Mouse (Mus musculus) heart, postnatal 14 days (tissue): ENCODE measurements at regions not wholly inside any gene's neighbourhood (a gene's known extent, or its start where the extent isn't known, plus 50 kb on each side); places are given as distances from the start of the nearest gene placed in this dataset.
A peak's percentile ranks its signal among the peaks of the same experiment; 100 is the strongest.

Experiments used
- DNase-seq, 2 experiments: peaks; one replicate each; pipeline ENCODE4 v3.0.0; 2021 to 2022
- intact Hi-C: fragments of 180-260 bp; cut with DNase I; formaldehyde crosslinking; loops from one replicate; pipeline ENCODE4 v1.15.1; 2025

- no peak for DNase-seq
- intact Hi-C loops = no loop called here
Measured at GRCm38 (mm10) chr15:60111885-60112284, 95.5 kb upstream of the 4933412E24Rik start.

GRCm38 (mm10) chr15:60111046-60111445 lies 94.6 kb upstream of the 4933412E24Rik start:
- intact Hi-C loops = no loop called here
- DNase-seq = no peak

- intact Hi-C loops = no loop called here
- DNase-seq = no peak
Measured at GRCm38 (mm10) chr15:60104126-60104525, 87.7 kb upstream of the 4933412E24Rik start.

DNA sequence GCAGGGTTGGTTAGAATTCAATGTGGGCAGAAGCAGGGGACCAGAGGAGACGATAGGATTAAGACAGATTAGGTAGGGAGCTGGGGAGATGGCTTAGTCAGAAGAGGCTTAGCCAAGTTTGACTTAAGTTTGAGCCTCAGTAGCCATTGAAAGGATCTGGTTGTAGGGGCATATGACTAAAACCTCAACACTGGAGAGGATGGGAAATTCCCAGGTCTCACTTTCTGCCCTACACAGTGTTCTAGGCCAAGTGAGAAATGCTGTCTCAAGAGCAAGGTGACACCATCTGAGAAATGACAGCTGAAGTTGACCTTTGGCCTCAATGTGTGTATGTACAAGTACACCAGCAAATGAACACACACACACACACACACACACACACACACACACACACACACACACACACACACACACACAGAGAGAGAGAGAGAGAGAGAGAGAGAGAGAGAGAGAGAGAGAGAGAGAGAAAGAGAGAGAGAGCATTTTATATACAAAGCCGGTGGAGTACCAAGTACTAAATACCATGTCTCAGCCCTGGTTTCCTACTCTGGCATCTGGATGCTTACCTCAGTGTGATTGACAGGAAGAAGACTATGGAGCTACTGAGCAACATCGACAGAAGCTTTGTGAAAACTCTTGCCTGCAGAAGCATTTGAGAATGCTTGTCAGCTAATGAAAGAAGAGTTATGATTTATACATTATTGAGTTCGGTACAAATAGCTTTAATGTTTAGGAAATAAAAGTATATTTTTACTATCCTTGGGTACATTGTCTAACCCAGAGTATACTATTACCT lies 85.3 kb upstream of the 4933412E24Rik start:
- intact Hi-C loops = no loop called here
- DNase-seq = no peak

DNA sequence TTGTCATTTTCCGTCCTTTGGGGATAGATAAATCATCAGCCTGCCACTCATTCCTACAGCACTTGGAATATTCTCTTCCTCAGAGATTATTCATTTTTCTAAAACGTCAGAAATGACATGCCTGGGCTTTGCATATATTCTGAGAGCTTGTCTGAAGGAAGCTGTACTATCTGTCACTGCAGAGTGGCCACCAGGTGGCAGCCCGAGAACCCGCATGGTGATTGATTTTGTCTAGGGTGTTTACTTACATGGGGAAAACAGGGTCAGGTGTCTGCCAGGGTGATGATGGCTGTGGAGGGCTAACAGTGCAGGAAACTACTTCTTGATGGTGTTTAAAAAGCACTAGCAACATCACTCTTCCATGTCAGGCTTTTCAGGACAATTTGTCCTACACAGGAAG lies 80.7 kb upstream of the 4933412E24Rik start:
- DNase-seq = peak; percentile 55 to 72
- intact Hi-C loops = loop anchor here (2.0 to 5.0 kb wide), 2 partner anchors 725 to 1000 kb away; no protein-coding TSS in a partner anchor

- no peak for DNase-seq
- intact Hi-C loops = loop anchor here (2.0 to 5.0 kb wide), 2 partner anchors 726 to 1001 kb away; no protein-coding TSS in a partner anchor
Measured at GRCm38 (mm10) chr15:60096131-60096530, 79.7 kb upstream of the 4933412E24Rik start.

DNA sequence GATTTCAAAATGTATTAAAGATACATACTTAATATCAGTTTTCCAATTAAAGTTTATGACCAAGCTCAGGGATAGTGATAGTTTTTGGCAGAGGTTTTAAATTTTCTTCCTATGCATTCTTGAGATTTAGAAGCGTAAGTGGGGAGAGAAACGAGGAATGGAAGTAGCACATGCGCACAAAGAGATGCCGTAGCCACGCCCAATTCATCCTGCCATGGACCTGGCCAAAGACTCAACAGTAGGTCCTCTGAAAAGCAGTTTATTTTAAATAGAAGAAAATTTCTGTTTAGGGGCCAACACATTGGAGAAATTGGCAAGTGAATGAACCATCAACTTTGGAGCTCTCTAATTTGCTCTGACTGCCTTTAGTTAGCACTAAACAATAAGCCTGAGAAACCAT lies 73.5 kb upstream of the 4933412E24Rik start:
- intact Hi-C loops = no loop called here
- no peak for DNase-seq

DNA sequence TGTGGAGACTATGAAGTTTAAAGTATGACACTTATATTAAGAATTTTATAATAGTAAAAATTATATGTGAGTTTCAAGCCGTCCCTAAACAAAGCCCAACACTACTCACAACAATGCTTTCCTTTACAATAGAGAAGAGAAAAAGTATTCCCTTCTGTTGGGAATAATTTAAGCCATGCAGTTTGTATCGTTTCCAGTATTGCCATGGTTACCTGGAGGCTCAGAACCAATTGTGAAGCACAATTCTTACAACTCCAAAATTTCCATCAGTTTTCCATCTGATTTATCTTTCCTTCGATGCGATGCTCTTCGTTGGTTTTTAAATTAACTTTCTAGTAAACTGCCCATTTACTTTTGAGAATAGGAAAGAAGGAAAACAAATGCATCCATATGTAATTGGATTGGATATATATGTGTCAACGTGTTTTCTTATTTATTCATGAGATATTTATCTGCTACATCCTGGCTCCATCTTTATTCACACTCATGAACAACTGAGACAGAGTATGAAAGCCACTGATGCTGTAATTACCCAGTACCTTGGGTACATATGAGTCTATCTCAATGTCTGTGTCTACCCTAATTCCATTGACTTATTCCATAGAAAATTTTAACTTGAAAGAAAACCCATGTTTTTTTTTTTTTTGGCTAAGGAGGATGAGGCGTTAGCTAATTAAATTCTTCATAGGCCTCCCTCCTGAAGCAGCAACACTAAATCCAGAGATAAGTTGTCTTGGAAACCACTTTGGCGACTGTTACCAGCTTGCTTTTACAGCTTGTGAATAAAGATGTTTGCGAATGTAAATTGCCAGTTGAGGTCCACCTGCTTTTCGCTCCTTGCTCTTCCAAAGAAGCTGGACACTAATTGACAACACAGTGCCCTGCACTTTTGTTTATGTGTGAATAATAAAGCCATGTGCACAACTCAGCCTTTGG lies 72.8 kb upstream of the 4933412E24Rik start:
- intact Hi-C loops = no loop called here

More for the DNA sequence above, 72.8 kb upstream of the 4933412E24Rik start:
- no peak for DNase-seq
